ENCODE assay signal across 14 mouse cellular contexts in the genomic region with DNA sequence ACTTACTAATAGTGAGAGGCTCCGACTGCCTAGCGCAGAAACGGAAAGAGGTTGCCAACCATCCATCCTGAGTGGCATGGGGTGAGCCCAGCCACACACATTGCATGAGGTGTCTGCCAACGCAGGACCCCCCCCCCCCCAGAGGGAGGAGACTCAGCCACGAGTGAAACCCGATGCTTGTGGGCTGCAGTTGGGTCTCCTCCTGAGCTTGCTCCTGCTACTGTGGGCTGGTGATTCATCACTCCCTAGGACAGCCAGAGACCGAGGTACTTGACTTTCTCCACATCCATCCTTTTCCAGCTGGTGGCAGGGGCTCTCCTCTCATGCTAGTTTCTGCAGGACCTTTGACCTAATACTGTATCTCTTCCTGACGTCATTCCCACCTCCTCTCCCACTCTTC. TPM values are rescaled to one million over a fixed set of nuclear protein-coding genes. Genes with fewer than 3 reads are reported as not detected.
DNase-seq lines count a peak whose midpoint lies in the region; ATAC-seq and TF ChIP-seq lines count a peak whose summit lies in the region.
"Had no signal": no experiment of that assay in that cellular context is flagged by ENCODE, and none has a peak within 500 bp of the region (broad histone marks: within the 10 kb centered on the region; RNA-seq: fewer than 3 reads in every experiment).

No protein-coding gene starts in this region.

- 11% methylated on average over 8 of the region's 8 CpGs for WGBS in kidney, postnatal 0 days
- 21% methylated on average over 8 of the region's 8 CpGs for WGBS in intestine, embryonic 15.5 days
- 56% methylated on average over 8 of the region's 8 CpGs for WGBS in forebrain, embryonic 11.5 days

- H3ac ChIP-seq in C2C12 (ENCODE audit: control insufficient read depth, insufficient read length, low read depth), result peak overlapping the region; percentile 23

- H3K4me3 ChIP-seq in kidney, postnatal 0 days (replicated peaks; ENCODE audit: low read depth, low read length), result no peak overlapping the region
- no peak overlapping the region for H3K4me3 ChIP-seq in C2C12 (ENCODE audit: insufficient read depth, poor library complexity, severe bottlenecking)
- no peak overlapping the region for H3K4me3 ChIP-seq in intestine, embryonic 15.5 days (replicated peaks)
- H3K4me3 ChIP-seq in forebrain, embryonic 11.5 days (ENCODE audit: low read depth, low read length), result no peak overlapping the region
- H3K4me3 ChIP-seq: forebrain, embryonic 10.5 days; heart, adult 2 months; liver, embryonic 13.5 days had no signal

- ATAC-seq in kidney, postnatal 0 days (replicated peaks; ENCODE audit: low FRiP score, low read depth), result no peak; the same call in 1 of the 2 replicates
- peak; percentile 21 for ATAC-seq in intestine, embryonic 15.5 days
- no peak for ATAC-seq in forebrain, embryonic 11.5 days (replicated peaks; ENCODE audit: low FRiP score)
- no peak for ATAC-seq in erythroblast, adult 5-6 weeks (replicated peaks; ENCODE audit: low FRiP score, poor library complexity, severe bottlenecking)
- ATAC-seq: inflammation-experienced regulatory T-cells, adult 6 months had no signal

- H3K27ac ChIP-seq in kidney, postnatal 0 days, result no peak overlapping the region
- no peak overlapping the region for H3K27ac ChIP-seq in intestine, embryonic 15.5 days
- H3K27ac ChIP-seq in forebrain, embryonic 11.5 days (ENCODE audit: low read depth, low read length), result no peak overlapping the region
- H3K27ac ChIP-seq: forebrain, embryonic 10.5 days; heart, adult 2 months; liver, embryonic 13.5 days had no signal

- peaks cover 9% of the 10 kb centered on the region; the same call in 1 of the 2 replicates for H3K4me1 ChIP-seq in kidney, postnatal 0 days (replicated peaks; ENCODE audit: insufficient read depth, low read length)
- peaks cover 10% of the 10 kb centered on the region for H3K4me1 ChIP-seq in intestine, embryonic 15.5 days (replicated peaks)
- H3K4me1 ChIP-seq in forebrain, embryonic 11.5 days (replicated peaks; ENCODE audit: control insufficient read depth, insufficient read depth, low read length), result 0 out of 2 replicates have a peak, but pooled peaks cover 1% of the 10 kb centered on the region
- H3K4me1 ChIP-seq: liver, embryonic 13.5 days had no signal

- H3K36me3 ChIP-seq in kidney, postnatal 0 days (ENCODE audit: insufficient read depth, low read length), result no peaks in the 10 kb centered on the region
- no peaks in the 10 kb centered on the region for H3K36me3 ChIP-seq in C2C12 (ENCODE audit: control insufficient read depth, insufficient read depth)
- H3K36me3 ChIP-seq in intestine, embryonic 15.5 days, result no peaks in the 10 kb centered on the region
- H3K36me3 ChIP-seq in forebrain, embryonic 11.5 days (ENCODE audit: control insufficient read depth, insufficient read depth, low read length), result no peaks in the 10 kb centered on the region
- H3K36me3 ChIP-seq: forebrain, embryonic 10.5 days; liver, embryonic 13.5 days had no signal

- H3K79me3 ChIP-seq in C2C12 (ENCODE audit: low read depth), result no peaks in the 10 kb centered on the region

- H3K4me2 ChIP-seq in kidney, postnatal 0 days (ENCODE audit: low read length), result no peak overlapping the region
- no peak overlapping the region for H3K4me2 ChIP-seq in intestine, embryonic 15.5 days (replicated peaks)
- no peak overlapping the region for H3K4me2 ChIP-seq in forebrain, embryonic 11.5 days (ENCODE audit: low read depth, low read length, severe bottlenecking)
- H3K4me2 ChIP-seq: liver, embryonic 13.5 days; midbrain, embryonic 11.5 days had no signal

- peak; percentile 18 for DNase-seq in embryo, embryonic 10 days (ENCODE audit: low spot score)
- no peak for DNase-seq in embryo, embryonic 11 days
- DNase-seq in kidney, postnatal 0 days (ENCODE audit: low spot score), result peak; percentile 42
- DNase-seq in kidney, adult 9 months, result no peak
- DNase-seq in forebrain, embryonic 11.5 days (ENCODE audit: low spot score), result no peak
- DNase-seq: liver, embryonic 13.5 days had no signal

- no peaks in the 10 kb centered on the region for H3K79me2 ChIP-seq in C2C12 (ENCODE audit: control insufficient read depth, insufficient read depth)

- peaks cover 15% of the 10 kb centered on the region; the same call in 1 of the 2 replicates for H3K27me3 ChIP-seq in kidney, postnatal 0 days (ENCODE audit: insufficient read depth, low read length)
- H3K27me3 ChIP-seq in C2C12 (ENCODE audit: control insufficient read depth, insufficient read depth, insufficient read length), result no peaks in the 10 kb centered on the region
- peaks cover 18% of the 10 kb centered on the region for H3K27me3 ChIP-seq in intestine, embryonic 15.5 days (replicated peaks)
- H3K27me3 ChIP-seq in forebrain, embryonic 11.5 days (ENCODE audit: control insufficient read depth, insufficient read depth, low read length), result peaks cover 11% of the 10 kb centered on the region

- TF ChIP-seq CTCF in kidney, postnatal 0 days (IDR thresholded peaks at IDR 0.05; ENCODE audit: low read depth), result no peak
- TF ChIP-seq CTCF in C2C12 (IDR thresholded peaks at IDR 0.05; ENCODE audit: control insufficient read depth, insufficient read depth, insufficient read length), result no peak

- no peaks in the 10 kb centered on the region for H3K9me3 ChIP-seq in kidney, postnatal 0 days (replicated peaks; ENCODE audit: low read length)
- no peaks in the 10 kb centered on the region for H3K9me3 ChIP-seq in intestine, embryonic 15.5 days
- no peaks in the 10 kb centered on the region for H3K9me3 ChIP-seq in forebrain, embryonic 11.5 days (ENCODE audit: control insufficient read depth, low read length)
- H3K9me3 ChIP-seq: forebrain, embryonic 10.5 days; liver, embryonic 13.5 days had no signal

- H3K9ac ChIP-seq in kidney, postnatal 0 days (ENCODE audit: low read depth, low read length), result no peak overlapping the region
- no peak overlapping the region for H3K9ac ChIP-seq in intestine, embryonic 15.5 days
- H3K9ac ChIP-seq in forebrain, embryonic 11.5 days (ENCODE audit: low read length), result no peak overlapping the region
- H3K9ac ChIP-seq: liver, embryonic 13.5 days had no signal

TF ChIP-seq in C2C12, 6 proteins besides CTCF, POLR2A, EP300 and RAD21:
- TF ChIP-seq FOSL1 (IDR thresholded peaks at IDR 0.05; ENCODE audit: insufficient read depth, low read length, poor library complexity, severe bottlenecking) (peak; percentile 5), CEBPB (IDR thresholded peaks at IDR 0.05; ENCODE audit: low read depth) (no peak), MAX (IDR thresholded peaks at IDR 0.05) (no peak), MYOD1 (IDR thresholded peaks at IDR 0.05; ENCODE audit: control insufficient read depth, insufficient read length, low read depth) (peak; percentile 61)
TF ChIP-seq in C2C12: peak in this region for 2.

RNA-seq across cellular contexts. Expression of gene Hrh1, which starts 5.9 kb away (rescaled TPM):
- polyA plus RNA-seq in kidney, postnatal 0 days (2015; fragmentation: Nextera tagmentation; extraction: Ambion mirVana), result 0.17 and 0.23 TPM in 2 replicates
- polyA plus RNA-seq in C2C12 (2012; fragmentation: generic; extraction: Trizol), result 0.55 TPM
- polyA plus RNA-seq in intestine, embryonic 15.5 days (2015; fragmentation: Nextera tagmentation; extraction: Ambion mirVana), result 0.97 and 0.98 TPM in 2 replicates
- polyA plus RNA-seq in forebrain, embryonic 11.5 days (2014; fragmentation: Nextera tagmentation; extraction: Ambion mirVana), result 0.33 and 0.47 TPM in 2 replicates
- total RNA-seq in erythroblast, adult 5-6 weeks (2015; ENCODE audit: low replicate concordance), result not detected in 2 replicates
- total RNA-seq in erythroblast, adult 5-6 weeks (2017; ENCODE audit: low replicate concordance), result 0.14 TPM in 1 of 2 replicates, not detected in the other
- polyA plus RNA-seq: liver, embryonic 13.5 days; stomach, embryonic 14.5 days had no signal

Comparison
In these comparisons a context has a peak if more than half of its experiments do, and no peak if none do; other contexts are left out.
1. DNase-seq: peak in embryo, embryonic 10 days (single experiment) and kidney, postnatal 0 days (single experiment); none in embryo, embryonic 11 days (single experiment), kidney, adult 9 months (single experiment) and forebrain, embryonic 11.5 days (single experiment).